Mouse (Mus musculus) lung, embryonic 14.5 days (tissue): ENCODE measurements around the gene Pmm2. TPM values are rescaled to one million over a fixed set of nuclear protein-coding genes. Genes with fewer than 3 reads are reported as not detected.

Experiments used
- ATAC-seq: fragments of 200-750 bp; cut with Nextera tagmentation; 2 replicates; pipeline ENCODE4 v1.8.0; 2017; ENCODE audit warnings: mild to moderate bottlenecking, moderate TSS enrichment, moderate library complexity; ENCODE audit not compliant: insufficient read depth
- DNase-seq: peaks from one replicate; pipeline ENCODE4 v3.0.0-alpha.2; 2015
- H3K27ac ChIP-seq: fragments of 300-500 bp; sonication (generic); 2 replicates; pipeline ENCODE4 v1.5.1; 2014; ENCODE audit warnings: low read depth, mild to moderate bottlenecking, moderate library complexity
- H3K27me3 ChIP-seq: fragments of 300-500 bp; sonication (generic); 2 replicates; pipeline ENCODE4 v1.6.1; 2014; ENCODE audit warnings: low read length, control low read depth; ENCODE audit not compliant: insufficient read depth
- H3K36me3 ChIP-seq: fragments of 300-500 bp; sonication (generic); 2 replicates; pipeline ENCODE4 v1.6.1; 2014; ENCODE audit warnings: control low read depth; ENCODE audit not compliant: insufficient read depth
- H3K4me1 ChIP-seq: fragments of 300-500 bp; sonication (generic); 2 replicates; pipeline ENCODE4 v1.6.1; 2014; ENCODE audit warnings: antibody characterized with exemption, control low read depth; ENCODE audit not compliant: insufficient read depth
- H3K4me2 ChIP-seq: fragments of 300-500 bp; sonication (generic); 2 replicates; pipeline ENCODE4 v1.6.1; 2014; ENCODE audit warnings: mild to moderate bottlenecking
- H3K4me3 ChIP-seq: fragments of 300-500 bp; sonication (generic); 2 replicates; pipeline ENCODE4 v1.5.1; 2014; ENCODE audit warnings: low read depth, low read length
- H3K9ac ChIP-seq: fragments of 300-500 bp; sonication (generic); 2 replicates; pipeline ENCODE4 v1.6.1; 2014
- H3K9me3 ChIP-seq: fragments of 300-500 bp; sonication (generic); 2 replicates; pipeline ENCODE4 v1.6.1; 2016; ENCODE audit warnings: low read depth, low read length, control low read depth
- CTCF ChIP-seq: IDR thresholded peaks from 2 replicates; pipeline ENCODE4 v1.5.1; 2016; ENCODE audit warnings: antibody characterized with exemption, low read depth
- WGBS: fragments of 180-500 bp; shearing (Covaris S2); extraction: QIAGEN DNeasy Blood & Tissue Kit; methylation state at CpG from one replicate; pipeline ENCODE4 v1.1.7; 2014; 5-methylcytosine and 5-hydroxymethylcytosine counted together
- polyA plus RNA-seq: library from polyadenylated mRNA; unstranded; fragments of >200 nt; fragmentation: Nextera tagmentation; extraction: Ambion mirVana; gene quantifications from 2 replicates; pipeline ENCODE4 v1.2.1, GENCODE M21; 2014

The Pmm2 gene
- polyA plus RNA-seq, 1 experiment from 2014 or later = 52.0 TPM

DNA sequence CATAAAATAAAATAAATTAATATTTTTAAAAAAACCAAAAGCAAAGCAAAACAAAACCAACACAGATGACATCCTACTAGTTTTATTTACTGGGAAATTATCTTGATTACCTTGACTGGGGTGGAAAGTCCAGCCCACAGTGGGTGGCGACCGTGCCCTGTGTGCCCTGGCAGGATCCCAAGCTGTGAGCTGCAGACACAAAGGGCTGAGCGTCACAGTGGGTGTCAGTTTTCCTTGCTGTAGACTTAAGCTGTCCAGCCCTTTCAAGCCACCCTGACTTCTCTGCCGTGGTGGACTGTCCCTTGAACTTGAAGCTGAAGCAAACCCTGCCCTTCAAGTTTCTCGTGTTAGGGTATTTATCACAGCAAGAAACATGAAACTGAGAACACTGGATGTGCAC, 40.6 kb downstream of the Pmm2 start:
- no peak for TF ChIP-seq CTCF
- no peak overlapping the region for H3K4me2 ChIP-seq
- no peak overlapping the region for H3K4me3 ChIP-seq
- DNase-seq = no peak
- H3K36me3 ChIP-seq = no peaks in the 10 kb centered on the region
- H3K27me3 ChIP-seq = 0 out of 2 replicates have a peak, but pooled peaks cover 2% of the 10 kb centered on the region
- no peaks in the 10 kb centered on the region for H3K9me3 ChIP-seq
- H3K4me1 ChIP-seq = no peaks in the 10 kb centered on the region
- no peak for ATAC-seq
- no peak overlapping the region for H3K9ac ChIP-seq
- 48% methylated on average over 5 of the region's 5 CpGs for WGBS
- no peak overlapping the region for H3K27ac ChIP-seq

- no peaks in the 10 kb centered on the region for H3K27me3 ChIP-seq
- TF ChIP-seq CTCF = no peak
- no peak for DNase-seq
- no peak overlapping the region for H3K4me3 ChIP-seq
- no peak overlapping the region for H3K4me2 ChIP-seq
- ATAC-seq = no peak
- no peak overlapping the region for H3K9ac ChIP-seq
- WGBS = 65% methylated on average over 4 of the region's 4 CpGs
- H3K4me1 ChIP-seq = no peaks in the 10 kb centered on the region
- no peaks in the 10 kb centered on the region for H3K9me3 ChIP-seq
- no peak overlapping the region for H3K27ac ChIP-seq
- no peaks in the 10 kb centered on the region for H3K36me3 ChIP-seq
These were observed 41.2 kb downstream of the Pmm2 start for GRCm38 (mm10) chr16:8678676-8679075.

GRCm38 (mm10) chr16:8679780-8680179, 42.3 kb downstream of the Pmm2 start:
- 78% methylated on average over 3 of the region's 3 CpGs for WGBS
- TF ChIP-seq CTCF = no peak
- H3K9ac ChIP-seq = no peak overlapping the region
- 0 out of 2 replicates have a peak, but pooled peaks cover 2% of the 10 kb centered on the region for H3K36me3 ChIP-seq
- no peak overlapping the region for H3K4me2 ChIP-seq
- no peak overlapping the region for H3K4me3 ChIP-seq
- DNase-seq (no peak), ATAC-seq (no peak)
- no peak overlapping the region for H3K27ac ChIP-seq
- H3K27me3 ChIP-seq = no peaks in the 10 kb centered on the region
- H3K4me1 ChIP-seq = no peaks in the 10 kb centered on the region
- H3K9me3 ChIP-seq = no peaks in the 10 kb centered on the region

DNA sequence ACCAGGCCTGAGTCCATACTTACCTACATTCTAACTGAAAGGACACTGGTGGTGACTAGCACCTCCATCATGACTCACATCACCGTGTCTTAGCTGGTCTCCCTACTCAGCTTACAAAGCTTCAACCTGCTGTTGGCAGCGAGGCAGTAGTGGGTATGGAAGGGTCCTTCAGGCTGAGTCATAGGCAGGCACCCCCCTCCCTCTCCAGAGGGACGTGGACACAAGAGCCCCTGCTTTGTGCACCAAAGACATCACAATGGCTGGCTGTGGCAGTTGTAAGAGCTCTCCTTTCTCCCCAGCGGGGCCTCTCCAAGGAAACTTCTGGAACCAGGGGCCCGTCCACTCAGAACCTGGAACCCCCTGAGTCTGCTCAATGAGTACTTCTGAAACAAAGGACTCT, 43.0 kb downstream of the Pmm2 start, which contains the start of gene Gm5767:
TSS of gene Gm5767 (plus strand) at position 301 of the 400 bp plus-strand sequence.
- DNase-seq = no peak
- no peak within 1 kb of the TSS for H3K9ac ChIP-seq
- H3K27ac ChIP-seq = no peak within 1 kb of the TSS
- no peaks in the 10 kb centered on the region for H3K9me3 ChIP-seq
- ATAC-seq = no peak
- no peaks in the 10 kb centered on the region for H3K4me1 ChIP-seq
- WGBS = 68% methylated on average over 5 of the region's 5 CpGs
- H3K36me3 ChIP-seq = 0 out of 2 replicates have a peak, but pooled peaks cover 4% of the 10 kb centered on the region
- no peaks in the 10 kb centered on the region for H3K27me3 ChIP-seq
- H3K4me2 ChIP-seq = no peak within 1 kb of the TSS
- H3K4me3 ChIP-seq = no peak within 1 kb of the TSS
- no peak for TF ChIP-seq CTCF

GRCm38 (mm10) chr16:8685087-8685486, 47.6 kb downstream of the Pmm2 start:
- H3K27ac ChIP-seq = no peak overlapping the region
- H3K4me3 ChIP-seq = no peak overlapping the region
- H3K27me3 ChIP-seq = no peaks in the 10 kb centered on the region
- TF ChIP-seq CTCF = no peak
- H3K36me3 ChIP-seq = peaks cover 29% of the 10 kb centered on the region
- DNase-seq (no peak), ATAC-seq (no peak)
- no peaks in the 10 kb centered on the region for H3K9me3 ChIP-seq
- 55% methylated on average over 4 of the region's 4 CpGs for WGBS
- H3K4me2 ChIP-seq = no peak overlapping the region
- H3K9ac ChIP-seq = no peak overlapping the region
- H3K4me1 ChIP-seq = no peaks in the 10 kb centered on the region

GRCm38 (mm10) chr16:8686121-8686870, 48.8 kb downstream of the Pmm2 start:
- Histone ChIP-seq H3K4me1 (no peaks in the 10 kb centered on the region), H3K9me3 (no peaks in the 10 kb centered on the region), H3K9ac (no peak overlapping the region), H3K27me3 (no peaks in the 10 kb centered on the region), H3K36me3 (peaks cover 41% of the 10 kb centered on the region), H3K27ac (no peak overlapping the region), H3K4me2 (no peak overlapping the region; the same call in 1 of the 2 replicates), H3K4me3 (no peak overlapping the region)
- WGBS = 63% methylated on average over 7 of the region's 7 CpGs
- peak; percentile 82 for DNase-seq
- ATAC-seq = peak; percentile 68
- TF ChIP-seq CTCF = peak; percentile 92

- peaks cover 48% of the 10 kb centered on the region for H3K36me3 ChIP-seq
These were observed 49.5 kb downstream of the Pmm2 start for GRCm38 (mm10) chr16:8686871-8687535.

More at GRCm38 (mm10) chr16:8686871-8687535, 49.5 kb downstream of the Pmm2 start:
- no peak for DNase-seq
- Histone ChIP-seq H3K9me3 (no peaks in the 10 kb centered on the region), H3K27me3 (no peaks in the 10 kb centered on the region), H3K4me3 (no peak overlapping the region), H3K4me1 (no peaks in the 10 kb centered on the region), H3K9ac (no peak overlapping the region; the same call in 1 of the 2 replicates), H3K27ac (no peak overlapping the region; the same call in 1 of the 2 replicates), H3K4me2 (no peak overlapping the region; the same call in 1 of the 2 replicates)
- 69% methylated on average over 11 of the region's 11 CpGs for WGBS
- no peak for TF ChIP-seq CTCF
- ATAC-seq = peak; percentile 68
